Mouse (Mus musculus): ENCODE data around the gene Hist1h4n. TPM values are rescaled to one million over a fixed set of nuclear protein-coding genes. Genes with fewer than 3 reads are reported as not detected.
"Not testable (repeated sequence)": the region's sequence is repeated elsewhere in the genome, so short reads cannot be mapped to it uniquely, and the experiment has no call there.

Gene Hist1h4n
- polyA plus RNA-seq, 1 experiment = 76.0 TPM

GRCm38 (mm10) chr13:21784311-21784710 is 47.7 kb downstream of the Hist1h4n start:
- no peaks in the 10 kb centered on the region for H3K36me3 ChIP-seq (ENCODE audit: control insufficient read depth, insufficient read depth, low read length)
- no peaks in the 10 kb centered on the region; the same call in 1 of the 2 replicates for H3K4me1 ChIP-seq (ENCODE audit: control insufficient read depth, insufficient read depth, insufficient read length)
- H3K4me3 ChIP-seq (ENCODE audit: extremely low read depth, insufficient read depth, insufficient read length) = no peak overlapping the region
- no peak overlapping the region for H3K27ac ChIP-seq (ENCODE audit: insufficient read depth, low read length)
- TF ChIP-seq CTCF (IDR thresholded peaks at IDR 0.05; ENCODE audit: extremely low read depth, insufficient read depth, insufficient read length, insufficient replicate concordance) (no peak), POLR2A (IDR thresholded peaks at IDR 0.05; ENCODE audit: low read depth, low read length) (no peak)
- H3K27me3 ChIP-seq (ENCODE audit: control insufficient read depth, insufficient read depth, low read length) = no peaks in the 10 kb centered on the region
- no peak for DNase-seq (ENCODE audit: low read depth in 1 of 2, low spot score in 2 of 2)
- 82% methylated on average over 6 of the region's 6 CpGs for WGBS

- Histone ChIP-seq H3K4me1 (ENCODE audit: control insufficient read depth, insufficient read depth, insufficient read length) (no peaks in the 10 kb centered on the region; the same call in 1 of the 2 replicates), H3K4me3 (ENCODE audit: extremely low read depth, insufficient read depth, insufficient read length) (peak overlapping the region; percentile 29; the same call in 1 of the 2 replicates), H3K27ac (ENCODE audit: insufficient read depth, low read length) (no peak overlapping the region; the same call in 1 of the 2 replicates), H3K27me3 (ENCODE audit: control insufficient read depth, insufficient read depth, low read length) (no peaks in the 10 kb centered on the region), H3K36me3 (ENCODE audit: control insufficient read depth, insufficient read depth, low read length) (no peaks in the 10 kb centered on the region)
- TF ChIP-seq CTCF (IDR thresholded peaks at IDR 0.05; ENCODE audit: extremely low read depth, insufficient read depth, insufficient read length, insufficient replicate concordance) (no peak), POLR2A (IDR thresholded peaks at IDR 0.05; ENCODE audit: low read depth, low read length) (no peak)
- DNase-seq (ENCODE audit: low read depth in 1 of 2, low spot score in 2 of 2) = peak in 1 of 2 experiments; percentile 10
- 11% methylated on average over 9 of the region's 9 CpGs for WGBS
These were observed 48.2 kb downstream of the Hist1h4n start for GRCm38 (mm10) chr13:21783734-21784161.

GRCm38 (mm10) chr13:21783255-21783617 is 48.8 kb downstream of the Hist1h4n start, which contains the start of gene Hist1h3i:
Gene Hist1h3i (minus strand): TSS chr13:21783370.
- peak; percentile 21 to 83 for DNase-seq (ENCODE audit: low read depth in 1 of 2, low spot score in 2 of 2)
- no peaks in the 10 kb centered on the region for H3K36me3 ChIP-seq (ENCODE audit: control insufficient read depth, insufficient read depth, low read length)
- peak; percentile 38 for TF ChIP-seq POLR2A (IDR thresholded peaks at IDR 0.05; ENCODE audit: low read depth, low read length)
- no peak for TF ChIP-seq CTCF (IDR thresholded peaks at IDR 0.05; ENCODE audit: extremely low read depth, insufficient read depth, insufficient read length, insufficient replicate concordance)
- peak within 1 kb of the TSS; percentile 51 for H3K4me3 ChIP-seq (ENCODE audit: extremely low read depth, insufficient read depth, insufficient read length)
- H3K27me3 ChIP-seq (ENCODE audit: control insufficient read depth, insufficient read depth, low read length) = no peaks in the 10 kb centered on the region
- peak within 1 kb of the TSS; percentile 88 for H3K27ac ChIP-seq (ENCODE audit: insufficient read depth, low read length)
- under 1% methylated on average over 16 of the region's 20 CpGs for WGBS
- no peaks in the 10 kb centered on the region; the same call in 1 of the 2 replicates for H3K4me1 ChIP-seq (ENCODE audit: control insufficient read depth, insufficient read depth, insufficient read length)

GRCm38 (mm10) chr13:21782361-21783254 is 49.4 kb downstream of the Hist1h4n start:
- DNase-seq (ENCODE audit: low read depth in 1 of 2, low spot score in 2 of 2); H3K27me3 ChIP-seq (ENCODE audit: control insufficient read depth, insufficient read depth, low read length); H3K36me3 ChIP-seq (ENCODE audit: control insufficient read depth, insufficient read depth, low read length); H3K4me1 ChIP-seq (ENCODE audit: control insufficient read depth, insufficient read depth, insufficient read length): not testable (repeated sequence)
- Histone ChIP-seq H3K27ac (ENCODE audit: insufficient read depth, low read length) (peak overlapping the region; percentile 88), H3K4me3 (ENCODE audit: extremely low read depth, insufficient read depth, insufficient read length) (peak overlapping the region; percentile 42)
- 2% methylated on average over 14 of the region's 35 CpGs for WGBS

Other genes with a start within 250 kb of the Hist1h4n start
- gene Olfr1362, start 218.2 kb downstream of the Hist1h4n start, polyA plus RNA-seq (2012; rRNA removed) = not detected in 2 replicates
- not detected in 2 replicates for gene Olfr11, start 189.7 kb downstream of the Hist1h4n start, polyA plus RNA-seq (2012; rRNA removed)
- not detected in 2 replicates for gene Olfr1361, start 168.8 kb downstream of the Hist1h4n start, polyA plus RNA-seq (2012; rRNA removed)
- gene Olfr1360, start 154.8 kb downstream of the Hist1h4n start, polyA plus RNA-seq (2012; rRNA removed) = not detected in 2 replicates
- gene Olfr1359, start 134.1 kb downstream of the Hist1h4n start, polyA plus RNA-seq (2012; rRNA removed) = not detected in 2 replicates
- gene Hist1h2bl, start 116.1 kb downstream of the Hist1h4n start, polyA plus RNA-seq (2012; rRNA removed) = 18.0 and 18.4 TPM in 2 replicates
- gene Hist1h2ai, start 115.8 kb downstream of the Hist1h4n start, polyA plus RNA-seq (2012; rRNA removed) = 40.4 and 81.0 TPM in 2 replicates
- gene Hist1h3h, start 114.5 kb downstream of the Hist1h4n start, polyA plus RNA-seq (2012; rRNA removed) = 81.3 and 147 TPM in 2 replicates
- 6.5 and 12.9 TPM in 2 replicates for gene Hist1h2bm, start 110.2 kb downstream of the Hist1h4n start, polyA plus RNA-seq (2012; rRNA removed)
- 9.1 and 9.5 TPM in 2 replicates for gene Hist1h4j, start 97.1 kb downstream of the Hist1h4n start, polyA plus RNA-seq (2012; rRNA removed)
- 82.1 and 92.4 TPM in 2 replicates for gene Hist1h4k, start 81.7 kb downstream of the Hist1h4n start, polyA plus RNA-seq (2012; rRNA removed)
- 51.8 and 65.5 TPM in 2 replicates for gene Hist1h2ak, start 78.4 kb downstream of the Hist1h4n start, polyA plus RNA-seq (2012; rRNA removed)
- gene Hist1h2bn, start 78.1 kb downstream of the Hist1h4n start, polyA plus RNA-seq (2012; rRNA removed) = 8.0 and 29.0 TPM in 2 replicates
- gene Hist1h1b, start 51.6 kb downstream of the Hist1h4n start, polyA plus RNA-seq (2012; rRNA removed) = 2.3 and 3.2 TPM in 2 replicates
- 77.1 and 125 TPM in 2 replicates for gene Hist1h3i, start 48.8 kb downstream of the Hist1h4n start, polyA plus RNA-seq (2012; rRNA removed)
- 15.5 and 52.1 TPM in 2 replicates for gene Hist1h2an, start 45.0 kb downstream of the Hist1h4n start, polyA plus RNA-seq (2012; rRNA removed)
- 1.7 and 13.4 TPM in 2 replicates for gene Hist1h2bp, start 44.7 kb downstream of the Hist1h4n start, polyA plus RNA-seq (2012; rRNA removed)
- gene Hist1h2bq, start 22.0 kb downstream of the Hist1h4n start, polyA plus RNA-seq (2012; rRNA removed) = 32.5 and 59.8 TPM in 2 replicates
- gene Hist1h2ao, start 21.7 kb downstream of the Hist1h4n start, polyA plus RNA-seq (2012; rRNA removed) = not detected in 2 replicates
- not detected in 2 replicates for gene Hist1h4m, start 20.4 kb downstream of the Hist1h4n start, polyA plus RNA-seq (2012; rRNA removed)
- 366 and 1,278 TPM in 2 replicates for gene Hist1h2ap, start 1.3 kb upstream of the Hist1h4n start, polyA plus RNA-seq (2012; rRNA removed)
- gene Hist1h2br, start 1.5 kb upstream of the Hist1h4n start, polyA plus RNA-seq (2012; rRNA removed) = 28.5 and 55.0 TPM in 2 replicates
- gene Zfp184, start 112.9 kb upstream of the Hist1h4n start, polyA plus RNA-seq (2012; rRNA removed) = 0.05 and 0.11 TPM in 2 replicates
- not detected in 2 replicates for gene Pom121l2, start 149.0 kb upstream of the Hist1h4n start, polyA plus RNA-seq (2012; rRNA removed)
- gene Prss16, start 177.5 kb upstream of the Hist1h4n start, polyA plus RNA-seq (2012; rRNA removed) = 0.99 and 1.1 TPM in 2 replicates
- 51.3 and 149 TPM in 2 replicates for gene Hist1h2ah, start 203.4 kb upstream of the Hist1h4n start, polyA plus RNA-seq (2012; rRNA removed)
- gene Hist1h2bk, start 203.7 kb upstream of the Hist1h4n start, polyA plus RNA-seq (2012; rRNA removed) = 30.0 and 45.9 TPM in 2 replicates
- 14.7 and 15.7 TPM in 2 replicates for gene Hist1h4i, start 209.2 kb upstream of the Hist1h4n start, polyA plus RNA-seq (2012; rRNA removed)
- 10.2 and 14.1 TPM in 2 replicates for gene Hist1h2ag, start 210.7 kb upstream of the Hist1h4n start, polyA plus RNA-seq (2012; rRNA removed)
- gene Hist1h2bj, start 211.0 kb upstream of the Hist1h4n start, polyA plus RNA-seq (2012; rRNA removed) = 15.8 and 21.8 TPM in 2 replicates

Measured in spleen, adult 2 months (tissue).